Mouse (Mus musculus): ENCODE data around the gene Spag7.

Gene Spag7

GRCm38 (mm10) chr11:70639976-70640375 lies 29.2 kb downstream of the Spag7 start:
- no peak for DNase-seq

GRCm38 (mm10) chr11:70638714-70639278 lies 30.4 kb downstream of the Spag7 start, which contains the start of gene Gp1ba:
Gene Gp1ba (plus strand): TSS chr11:70639122.
- DNase-seq: no peak

GRCm38 (mm10) chr11:70638293-70638692 lies 30.9 kb downstream of the Spag7 start:
- no peak for DNase-seq

GRCm38 (mm10) chr11:70637764-70638163 lies 31.5 kb downstream of the Spag7 start:
- no peak for DNase-seq

- no peak for DNase-seq
Measured at GRCm38 (mm10) chr11:70635601-70636000, 33.6 kb downstream of the Spag7 start.

- DNase-seq: no peak
Measured at GRCm38 (mm10) chr11:70630129-70630528, 39.1 kb downstream of the Spag7 start.

GRCm38 (mm10) chr11:70629557-70629956 lies 39.7 kb downstream of the Spag7 start:
- no peak for DNase-seq

GRCm38 (mm10) chr11:70628431-70628830 lies 40.8 kb downstream of the Spag7 start:
- DNase-seq: no peak

- no peak for DNase-seq
Measured at GRCm38 (mm10) chr11:70626877-70627276, 42.3 kb downstream of the Spag7 start.

GRCm38 (mm10) chr11:70625473-70625872 lies 43.7 kb downstream of the Spag7 start:
- DNase-seq: peak; percentile 61

- DNase-seq: no peak
Measured at GRCm38 (mm10) chr11:70623053-70623742, 46.0 kb downstream of the Spag7 start.

- no peak for DNase-seq
Measured at GRCm38 (mm10) chr11:70621972-70622814, 47.0 kb downstream of the Spag7 start.

GRCm38 (mm10) chr11:70619101-70619500 lies 50.1 kb downstream of the Spag7 start, which contains the start of gene Chrne:
Gene Chrne (minus strand): TSS chr11:70619216.
- DNase-seq: no peak

GRCm38 (mm10) chr11:70615516-70616093 lies 53.6 kb downstream of the Spag7 start, which contains the start of gene 4930544D05Rik:
Gene 4930544D05Rik (plus strand): TSS chr11:70615848.
- DNase-seq: no peak

GRCm38 (mm10) chr11:70615074-70615473 lies 54.1 kb downstream of the Spag7 start:
- DNase-seq: peak; percentile 71

All from lung, postnatal 14 days (tissue).